Mouse (Mus musculus) heart, adult 2 months (tissue): ENCODE results near the gene Mpp5. TPM values are rescaled to one million over a fixed set of nuclear protein-coding genes. Genes with fewer than 3 reads are reported as not detected.

Experiments used
- DNase-seq, 2 experiments: peaks; one replicate each; pipeline ENCODE4 v3.0.0; 2021
- H3K27ac ChIP-seq: fragments of 200-600 bp; 2 replicates; pipeline ENCODE4 v1.8.1; 2022
- H3K27me3 ChIP-seq: fragments of 200-500 bp; 2 replicates; pipeline ENCODE4 v1.6.1; 2012; ENCODE audit warnings: mild to moderate bottlenecking, low read length, inconsistent platforms, mixed read lengths; ENCODE audit not compliant: control insufficient read depth, insufficient read depth
- H3K36me3 ChIP-seq: fragments of 200-500 bp; 2 replicates; pipeline ENCODE4 v1.6.1; 2012; ENCODE audit warnings: low read length, inconsistent platforms; ENCODE audit not compliant: control insufficient read depth, insufficient read depth
- H3K4me1 ChIP-seq: fragments of 200-500 bp; 2 replicates; pipeline ENCODE4 v1.6.1; 2011; ENCODE audit warnings: low read length; ENCODE audit not compliant: control insufficient read depth, insufficient read depth
- H3K4me3 ChIP-seq: fragments of 200-600 bp; 2 replicates; pipeline ENCODE4 v1.8.1; 2022
- H3K79me2 ChIP-seq: fragments of 200-500 bp; replicated peaks from 2 replicates; pipeline ENCODE4 v1.6.1; 2012; ENCODE audit warnings: mild to moderate bottlenecking, inconsistent platforms, low read length, moderate library complexity, mixed read lengths; ENCODE audit not compliant: control insufficient read depth, insufficient read depth
- H3K9ac ChIP-seq: fragments of 200-500 bp; 2 replicates; pipeline ENCODE4 v1.6.1; 2012; ENCODE audit warnings: low read depth, mild to moderate bottlenecking, control low read depth, inconsistent platforms, low read length, mixed read lengths
- CTCF ChIP-seq: fragments of 200-600 bp; IDR thresholded peaks from 2 replicates; pipeline ENCODE4 v1.8.1; 2022; ENCODE audit warnings: antibody characterized with exemption, mild to moderate bottlenecking, moderate library complexity
- EP300 ChIP-seq: fragments of 200-500 bp; IDR thresholded peaks from 2 replicates; pipeline ENCODE4 v1.6.1; 2011; ENCODE audit warnings: low read depth, low read length, control low read depth; ENCODE audit not compliant: insufficient read depth
- POLR2A ChIP-seq: fragments of 200-500 bp; IDR thresholded peaks from 2 replicates; pipeline ENCODE4 v1.6.1; 2011; ENCODE audit warnings: mild to moderate bottlenecking, low read depth, low read length, control low read depth; ENCODE audit not compliant: insufficient read depth
- WGBS: fragments of 180-500 bp; shearing (Covaris S2); methylation state at CpG from one replicate; pipeline ENCODE4 v1.1.7; 2018; 5-methylcytosine and 5-hydroxymethylcytosine counted together
- intact Hi-C: fragments of 180-260 bp; cut with DNase I; formaldehyde crosslinking; loops from one replicate; pipeline ENCODE4 v1.15.1; 2025
- polyA plus RNA-seq: library from polyadenylated mRNA; depleted of rRNA; stranded (reverse); fragments of >200 nt; gene quantifications from 2 replicates; pipeline ENCODE4 v1.2.3, GENCODE M21; 2012; rRNA removed
- total RNA-seq, 2 experiments: library from RNA; stranded (reverse); gene quantifications; 2 replicates each; pipeline ENCODE4 v1.2.3; 2021

The Mpp5 gene
- total and polyA plus RNA-seq, 3 experiments, result 2.1 to 19.2 (median 11.1) TPM

- H3K79me2 ChIP-seq, result no peaks in the 10 kb centered on the region; the same call in 1 of the 2 replicates
- intact Hi-C loops, result no loop called here
- DNase-seq, result no peak
- H3K9ac ChIP-seq, result no peak overlapping the region
- H3K4me1 ChIP-seq, result no peaks in the 10 kb centered on the region; the same call in 1 of the 2 replicates
- no peak overlapping the region for H3K27ac ChIP-seq
- WGBS, result 96% methylated on average over 3 of the region's 3 CpGs
- H3K27me3 ChIP-seq, result no peaks in the 10 kb centered on the region
- H3K36me3 ChIP-seq, result peaks cover 7% of the 10 kb centered on the region
- H3K4me3 ChIP-seq, result no peak overlapping the region
- TF ChIP-seq POLR2A (no peak), EP300 (no peak), CTCF (no peak)
Measured at GRCm38 (mm10) chr12:78874581-78874980, 125.9 kb downstream of the Mpp5 start.

GRCm38 (mm10) chr12:78890062-78890461 is 141.4 kb downstream of the Mpp5 start:
- DNase-seq, result no peak
- peaks cover 3% of the 10 kb centered on the region for H3K36me3 ChIP-seq
- no peak overlapping the region for H3K27ac ChIP-seq
- no peak overlapping the region for H3K9ac ChIP-seq
- H3K4me3 ChIP-seq, result no peak overlapping the region
- 34% methylated on average over 1 of the region's 1 CpGs for WGBS
- H3K79me2 ChIP-seq, result no peaks in the 10 kb centered on the region
- intact Hi-C loops, result no loop called here
- TF ChIP-seq POLR2A (no peak), CTCF (no peak), EP300 (no peak)
- no peaks in the 10 kb centered on the region for H3K27me3 ChIP-seq
- no peaks in the 10 kb centered on the region for H3K4me1 ChIP-seq

Other genes with a start within 250 kb of the Mpp5 start
- gene Fam71d, start 57.4 kb upstream of the Mpp5 start, total RNA-seq, result not detected
- gene Fam71d, start 57.4 kb upstream of the Mpp5 start, polyA plus RNA-seq, result 0.12 and 0.41 TPM in 2 replicates
- gene Atp6v1d, start 112.7 kb downstream of the Mpp5 start, total RNA-seq, result 10 to 100 TPM; 72.8 to 79.8 TPM
- gene Atp6v1d, start 112.7 kb downstream of the Mpp5 start, polyA plus RNA-seq, result 31.8 and 64.5 TPM in 2 replicates
- 10 to 100 TPM; 54.6 to 55.0 TPM for gene Eif2s1, start 112.9 kb downstream of the Mpp5 start, total RNA-seq
- 11.8 and 21.2 TPM in 2 replicates for gene Eif2s1, start 112.9 kb downstream of the Mpp5 start, polyA plus RNA-seq
- under 1 TPM; 0.27 to 0.29 TPM for gene Plek2, start 158.1 kb downstream of the Mpp5 start, total RNA-seq
- gene Plek2, start 158.1 kb downstream of the Mpp5 start, polyA plus RNA-seq, result 0.10 and 0.41 TPM in 2 replicates